Mouse (Mus musculus) heart, embryonic 14.5 days (tissue): ENCODE data around the gene Wdr60. TPM values are rescaled to one million over a fixed set of nuclear protein-coding genes. Genes with fewer than 3 reads are reported as not detected.
A peak's percentile ranks its signal among the peaks of the same experiment; 100 is the strongest.

ENCODE experiments used
- ATAC-seq: fragments of 200-750 bp; cut with Nextera tagmentation; 2 replicates; pipeline ENCODE4 v1.8.0; 2017; ENCODE audit warnings: low read depth, moderate TSS enrichment; ENCODE audit not compliant: insufficient number of reproducible peaks, insufficient read depth, low FRiP score
- H3K27ac ChIP-seq, 2 experiments: fragments of 200-500 bp in 1 of 2; fragments of 300-500 bp in 1 of 2; sonication (generic) in 1 of 2; replicated peaks in 1 of 2; 2 replicates each; pipeline ENCODE4 v1.5.1; 2012 to 2014; ENCODE audit warnings: low read depth in 2 of 2, low read length in 2 of 2, control low read depth in 1 of 2, mild to moderate bottlenecking in 1 of 2, mixed read lengths in 1 of 2; ENCODE audit not compliant: control insufficient read depth in 1 of 2, insufficient read depth in 1 of 2
- H3K27me3 ChIP-seq: fragments of 300-500 bp; sonication (generic); 2 replicates; pipeline ENCODE4 v1.6.1; 2014; ENCODE audit warnings: mild to moderate bottlenecking, low read length, control low read depth; ENCODE audit not compliant: control insufficient read depth, insufficient read depth
- H3K36me3 ChIP-seq: fragments of 300-500 bp; sonication (generic); 2 replicates; pipeline ENCODE4 v1.6.1; 2014; ENCODE audit warnings: mild to moderate bottlenecking, control low read depth, low read length, mixed read lengths; ENCODE audit not compliant: control insufficient read depth, insufficient read depth
- H3K4me1 ChIP-seq, 2 experiments: fragments of 200-500 bp in 1 of 2; fragments of 300-500 bp in 1 of 2; sonication (generic) in 1 of 2; 2 replicates each; pipeline ENCODE4 v1.6.1; 2012 to 2014; ENCODE audit warnings: low read length in 2 of 2, control low read depth in 1 of 2, mixed read lengths in 1 of 2; ENCODE audit not compliant: control insufficient read depth in 2 of 2, insufficient read depth in 2 of 2
- H3K4me2 ChIP-seq: fragments of 300-500 bp; sonication (generic); 2 replicates; pipeline ENCODE4 v1.6.1; 2014; ENCODE audit warnings: mild to moderate bottlenecking, low read length
- H3K4me3 ChIP-seq, 2 experiments: fragments of 200-500 bp in 1 of 2; fragments of 300-500 bp in 1 of 2; sonication (generic) in 1 of 2; 2 replicates each; pipeline ENCODE4 v1.5.1; 2012 to 2014; ENCODE audit warnings: low read length in 2 of 2, mild to moderate bottlenecking in 2 of 2, control low read depth in 1 of 2, low read depth in 1 of 2, moderate library complexity in 1 of 2; ENCODE audit not compliant: control insufficient read depth in 1 of 2, insufficient read depth in 1 of 2
- H3K9ac ChIP-seq: fragments of 300-500 bp; sonication (generic); 2 replicates; pipeline ENCODE4 v1.6.1; 2014; ENCODE audit warnings: mild to moderate bottlenecking, low read length
- H3K9me3 ChIP-seq: fragments of 300-500 bp; sonication (generic); 2 replicates; pipeline ENCODE4 v1.6.1; 2016; ENCODE audit warnings: low read length, control low read depth; ENCODE audit not compliant: control insufficient read depth
- WGBS: fragments of 180-500 bp; shearing (Covaris S2); extraction: QIAGEN DNeasy Blood & Tissue Kit; methylation state at CpG from one replicate; pipeline ENCODE4 v1.1.7; 2014; 5-methylcytosine and 5-hydroxymethylcytosine counted together
- polyA plus RNA-seq: library from polyadenylated mRNA; unstranded; fragments of >200 nt; fragmentation: Nextera tagmentation; extraction: Ambion mirVana; gene quantifications from 2 replicates; pipeline ENCODE4 v1.2.1, GENCODE M21; 2014

The Wdr60 gene
- polyA plus RNA-seq, 1 experiment from 2014 or later: 2.9 TPM

DNA sequence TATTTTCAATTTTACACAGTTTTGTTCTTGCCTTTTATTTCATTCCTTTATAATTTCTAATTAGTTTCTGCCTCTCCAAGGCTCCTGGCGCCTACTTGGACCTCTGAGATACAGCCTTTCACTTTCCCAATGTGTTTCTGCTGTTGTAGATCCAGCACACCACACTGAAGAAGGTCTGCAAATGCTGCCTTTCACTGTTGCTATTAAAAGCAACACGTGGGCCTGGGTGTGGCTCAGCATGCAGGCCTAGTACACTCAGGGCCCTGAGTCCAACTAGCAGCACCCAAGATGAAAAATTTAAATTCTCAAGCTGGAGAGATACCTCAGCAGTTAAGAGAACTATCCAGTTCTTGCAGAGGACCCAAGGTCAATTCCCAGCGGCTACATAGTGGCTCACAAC, 26.2 kb downstream of the Wdr60 start:
- Histone ChIP-seq H3K9me3 (no peaks in the 10 kb centered on the region), H3K4me1 (no peaks in the 10 kb centered on the region), H3K9ac (no peak overlapping the region), H3K4me2 (no peak overlapping the region), H3K27ac (no peak overlapping the region), H3K4me3 (no peak overlapping the region), H3K36me3 (0 out of 2 replicates have a peak, but pooled peaks cover 4% of the 10 kb centered on the region), H3K27me3 (no peaks in the 10 kb centered on the region)
- 68% methylated on average over 3 of the region's 3 CpGs for WGBS
- no peak for ATAC-seq

DNA sequence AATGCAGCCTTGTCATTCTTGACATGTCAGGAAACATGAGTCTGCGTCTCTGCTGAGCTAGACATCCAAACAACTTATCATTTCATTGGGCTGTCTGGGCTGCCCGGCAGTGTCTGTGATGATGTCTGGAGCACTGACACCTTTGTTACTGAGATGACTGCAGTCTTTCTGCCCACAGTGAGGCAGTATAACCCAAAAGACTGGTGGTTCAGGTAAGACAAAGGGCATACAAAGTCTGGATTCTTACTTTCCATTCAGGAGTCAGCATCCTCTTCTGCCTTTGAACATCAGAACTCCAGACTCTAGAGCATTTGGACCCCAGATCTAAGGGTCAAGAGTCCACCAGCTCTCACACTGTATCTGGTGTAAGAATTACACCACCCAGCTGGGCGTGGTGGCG, 27.5 kb downstream of the Wdr60 start:
- H3K4me2 ChIP-seq: no peak overlapping the region
- no peaks in the 10 kb centered on the region for H3K27me3 ChIP-seq
- no peak overlapping the region for H3K9ac ChIP-seq
- WGBS: 53% methylated on average over 4 of the region's 4 CpGs
- no peaks in the 10 kb centered on the region for H3K9me3 ChIP-seq
- ATAC-seq: no peak
- no peak overlapping the region for H3K4me3 ChIP-seq
- H3K27ac ChIP-seq: no peak overlapping the region
- 0 out of 2 replicates have a peak, but pooled peaks cover 2% of the 10 kb centered on the region for H3K36me3 ChIP-seq
- H3K4me1 ChIP-seq: no peaks in the 10 kb centered on the region

DNA sequence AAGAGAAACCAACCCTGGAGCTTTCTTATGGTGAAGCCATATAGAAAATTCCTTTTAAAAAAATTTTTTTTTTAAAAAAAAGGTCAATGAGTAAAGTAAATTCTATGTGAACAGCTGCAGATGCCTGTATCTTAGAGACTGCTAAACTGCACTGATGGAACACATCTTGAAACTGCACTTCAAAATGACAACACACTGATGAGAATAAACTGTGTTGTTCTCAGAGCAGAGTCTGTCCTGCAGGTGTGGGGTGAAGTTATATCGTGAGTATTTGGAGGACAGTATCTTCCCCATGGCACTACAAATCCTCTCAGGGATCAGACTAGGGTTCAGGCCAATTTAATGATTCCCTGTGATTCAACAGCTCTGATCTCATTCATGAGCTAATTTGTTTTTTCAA, 30.8 kb downstream of the Wdr60 start:
- no peak overlapping the region for H3K27ac ChIP-seq

DNA sequence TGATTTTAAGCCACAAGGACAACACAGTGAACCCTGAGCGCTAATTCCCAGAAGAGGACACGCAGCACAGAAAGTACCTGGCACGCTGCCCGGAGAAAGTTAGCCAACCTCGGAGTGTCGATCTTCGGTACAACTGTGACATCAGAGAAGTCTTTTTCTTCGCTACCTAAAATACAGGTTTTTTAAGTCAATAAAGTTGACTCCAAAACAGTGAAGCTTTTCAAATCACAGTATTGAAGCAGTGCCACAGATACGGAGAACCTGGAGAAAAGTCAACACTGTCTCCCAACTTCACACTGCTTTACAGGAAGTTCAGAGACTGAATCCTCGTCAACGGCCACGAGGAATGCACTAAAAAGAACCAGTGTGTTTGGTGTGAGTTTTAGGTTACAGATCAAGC, 31.2 kb downstream of the Wdr60 start:
- no peaks in the 10 kb centered on the region for H3K27me3 ChIP-seq
- 31% methylated on average over 12 of the region's 12 CpGs for WGBS
- H3K4me1 ChIP-seq: no peaks in the 10 kb centered on the region
- peak overlapping the region; percentile 39 for H3K4me2 ChIP-seq
- no peak overlapping the region for H3K9ac ChIP-seq
- no peak overlapping the region for H3K27ac ChIP-seq
- 0 out of 2 replicates have a peak, but pooled peaks cover 2% of the 10 kb centered on the region for H3K36me3 ChIP-seq
- no peaks in the 10 kb centered on the region for H3K9me3 ChIP-seq
- ATAC-seq: no peak
- no peak overlapping the region for H3K4me3 ChIP-seq

More for the DNA sequence above, 30.8 kb downstream of the Wdr60 start:
- H3K9me3 ChIP-seq: no peaks in the 10 kb centered on the region
- WGBS: 62% methylated on average over 1 of the region's 1 CpGs
- H3K4me3 ChIP-seq: no peak overlapping the region
- no peak overlapping the region for H3K9ac ChIP-seq
- H3K27me3 ChIP-seq: no peaks in the 10 kb centered on the region
- no peak for ATAC-seq
- H3K4me1 ChIP-seq: no peaks in the 10 kb centered on the region
- no peaks in the 10 kb centered on the region for H3K36me3 ChIP-seq
- H3K4me2 ChIP-seq: no peak overlapping the region

DNA sequence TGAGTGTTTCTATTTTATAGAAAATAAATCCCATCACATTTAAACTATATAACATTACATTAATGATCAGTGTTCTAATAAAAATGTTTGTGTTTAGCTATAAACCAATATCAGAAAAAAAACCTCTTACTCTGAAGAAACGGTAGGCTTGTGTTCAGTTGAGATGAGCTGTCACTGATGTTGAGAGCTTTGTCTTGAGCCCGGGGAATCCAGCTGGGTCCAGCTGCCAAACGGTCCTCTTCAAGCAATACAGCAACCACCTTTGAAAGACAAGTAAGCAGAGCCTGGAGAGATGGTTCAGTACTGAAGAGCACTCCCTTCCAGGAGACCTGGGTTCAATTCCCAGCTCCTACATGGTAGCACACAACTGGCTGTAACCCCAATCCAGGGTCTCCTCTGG, 33.4 kb downstream of the Wdr60 start:
- Histone ChIP-seq H3K27ac (no peak overlapping the region), H3K36me3 (peaks cover 8% of the 10 kb centered on the region; the same call in 1 of the 2 replicates), H3K4me3 (no peak overlapping the region), H3K9me3 (no peaks in the 10 kb centered on the region), H3K4me1 (no peaks in the 10 kb centered on the region), H3K9ac (no peak overlapping the region), H3K27me3 (no peaks in the 10 kb centered on the region), H3K4me2 (no peak overlapping the region)
- ATAC-seq: no peak
- 68% methylated on average over 3 of the region's 3 CpGs for WGBS

DNA sequence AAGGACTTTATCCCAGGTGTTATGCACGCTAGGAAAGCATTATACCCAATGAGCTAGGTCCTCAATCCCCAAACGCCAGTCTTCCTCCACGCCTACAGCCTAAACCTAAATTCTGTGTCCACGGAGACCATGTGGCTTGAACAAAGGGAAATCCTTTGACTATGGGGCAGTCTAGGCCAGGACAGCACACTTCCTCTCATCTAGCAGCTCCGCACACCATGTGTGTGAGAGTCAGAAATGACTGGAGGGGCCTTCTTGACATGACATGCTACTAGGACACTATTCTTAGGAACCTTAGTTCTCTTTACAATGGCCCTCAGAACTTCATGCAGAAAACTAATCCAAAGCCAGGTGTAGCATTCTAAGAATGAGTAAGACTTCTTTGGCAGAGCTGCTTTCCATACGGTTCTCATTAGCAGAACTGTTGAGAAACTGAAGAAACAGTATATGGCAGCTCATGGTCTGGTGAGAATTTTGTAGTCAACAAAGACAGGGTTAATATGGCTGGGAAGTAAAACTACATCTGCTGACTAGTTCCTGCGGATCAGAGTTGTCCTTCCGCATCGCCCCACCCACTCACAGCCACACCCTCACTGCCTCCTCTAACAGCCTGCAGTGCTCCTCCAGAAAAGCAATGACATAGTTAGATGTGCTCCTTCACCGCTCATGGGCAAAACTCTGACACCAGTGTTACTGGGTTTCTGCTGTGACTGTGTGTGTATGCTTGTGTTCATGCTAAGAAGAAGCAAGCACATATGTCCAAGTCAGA, 36.3 kb downstream of the Wdr60 start:
- WGBS: 81% methylated on average over 10 of the region's 10 CpGs
- no peaks in the 10 kb centered on the region for H3K9me3 ChIP-seq
- H3K4me1 ChIP-seq: no peaks in the 10 kb centered on the region
- no peaks in the 10 kb centered on the region for H3K27me3 ChIP-seq
- no peak overlapping the region for H3K4me3 ChIP-seq
- no peak overlapping the region for H3K27ac ChIP-seq
- no peak overlapping the region for H3K4me2 ChIP-seq
- no peak overlapping the region for H3K9ac ChIP-seq
- H3K36me3 ChIP-seq: peaks cover 8% of the 10 kb centered on the region; the same call in 1 of the 2 replicates
- ATAC-seq: no peak

DNA sequence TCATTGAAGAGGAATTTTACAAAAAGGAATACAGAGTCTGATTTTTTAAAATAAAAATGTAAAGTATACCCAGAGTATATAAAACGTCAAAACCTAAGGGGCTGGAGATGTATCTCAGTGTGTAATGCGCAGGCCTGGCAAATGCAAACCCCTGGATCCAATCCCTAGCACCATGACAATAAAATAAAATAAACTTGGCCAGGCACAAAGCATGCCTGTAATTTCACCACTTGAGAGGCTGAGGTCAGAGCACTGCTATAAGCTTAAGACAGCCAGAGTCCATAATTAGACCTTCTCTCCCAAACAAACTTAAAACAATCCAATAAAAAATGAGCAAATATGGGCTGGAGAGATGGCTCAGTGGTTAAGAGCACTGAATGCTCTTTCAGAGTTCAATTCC, 39.7 kb downstream of the Wdr60 start:
- H3K9ac ChIP-seq: no peak overlapping the region
- H3K27me3 ChIP-seq: no peaks in the 10 kb centered on the region
- no peaks in the 10 kb centered on the region for H3K9me3 ChIP-seq
- no peak for ATAC-seq
- no peaks in the 10 kb centered on the region for H3K4me1 ChIP-seq
- WGBS: 94% methylated on average over 2 of the region's 2 CpGs
- H3K36me3 ChIP-seq: peaks cover 8% of the 10 kb centered on the region; the same call in 1 of the 2 replicates
- no peak overlapping the region for H3K4me3 ChIP-seq
- H3K4me2 ChIP-seq: no peak overlapping the region
- H3K27ac ChIP-seq: no peak overlapping the region

DNA sequence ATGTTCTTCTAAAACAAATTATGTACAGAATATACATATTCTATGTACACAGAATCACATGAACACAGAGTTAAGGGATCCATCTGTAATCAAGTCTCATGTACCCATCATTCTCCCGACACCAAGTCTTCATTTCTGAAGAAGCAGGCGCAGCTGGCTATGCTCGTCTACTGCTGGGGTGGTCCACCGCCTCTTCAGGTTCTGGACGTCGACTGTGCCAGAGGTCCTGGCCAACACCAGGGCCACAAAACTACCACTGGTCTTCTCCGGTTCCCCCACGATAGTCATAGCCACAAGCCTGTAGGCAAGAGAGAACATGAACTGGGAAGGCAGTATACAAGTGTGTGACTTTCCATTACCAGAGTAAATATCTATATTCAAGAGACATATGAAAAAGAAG, 55.3 kb downstream of the Wdr60 start:
- 89% methylated on average over 8 of the region's 8 CpGs for WGBS
- H3K9ac ChIP-seq: no peak overlapping the region
- H3K27me3 ChIP-seq: no peaks in the 10 kb centered on the region
- H3K4me1 ChIP-seq: no peaks in the 10 kb centered on the region
- H3K4me3 ChIP-seq: no peak overlapping the region
- H3K9me3 ChIP-seq: peaks cover 7% of the 10 kb centered on the region; the same call in 1 of the 2 replicates
- no peak overlapping the region for H3K4me2 ChIP-seq
- no peak overlapping the region for H3K27ac ChIP-seq
- H3K36me3 ChIP-seq: no peaks in the 10 kb centered on the region
- no peak for ATAC-seq
